Mouse (Mus musculus) kidney, postnatal 0 days (tissue): ENCODE measurements around the gene Ptprg. TPM values are rescaled to one million over a fixed set of nuclear protein-coding genes. Genes with fewer than 3 reads are reported as not detected.

Experiments
- ATAC-seq: fragments of 200-750 bp; cut with Nextera tagmentation; replicated peaks from 2 replicates; pipeline ENCODE4 v1.8.0; 2017; ENCODE audit warnings: low read depth, moderate number of reproducible peaks, moderate TSS enrichment, moderate library complexity; ENCODE audit not compliant: low FRiP score
- DNase-seq: peaks from one replicate; pipeline ENCODE4 v3.0.0-alpha.2; 2016; ENCODE audit warnings: low spot score
- H3K27ac ChIP-seq: fragments of 300-500 bp; sonication (generic); 2 replicates; pipeline ENCODE4 v1.5.1; 2014; ENCODE audit warnings: mild to moderate bottlenecking
- H3K27me3 ChIP-seq: fragments of 300-500 bp; sonication (generic); 2 replicates; pipeline ENCODE4 v1.6.1; 2014; ENCODE audit warnings: low read length, mixed read lengths; ENCODE audit not compliant: insufficient read depth
- H3K36me3 ChIP-seq: fragments of 300-500 bp; sonication (generic); 2 replicates; pipeline ENCODE4 v1.6.1; 2014; ENCODE audit warnings: low read length, mixed read lengths; ENCODE audit not compliant: insufficient read depth
- H3K4me1 ChIP-seq: fragments of 300-500 bp; sonication (generic); replicated peaks from 2 replicates; pipeline ENCODE4 v1.6.1; 2014; ENCODE audit warnings: antibody characterized with exemption, low read length, mixed read lengths; ENCODE audit not compliant: insufficient read depth
- H3K4me2 ChIP-seq: fragments of 300-500 bp; sonication (generic); 2 replicates; pipeline ENCODE4 v1.6.1; 2014; ENCODE audit warnings: mild to moderate bottlenecking, low read length, moderate library complexity, mixed read lengths
- H3K4me3 ChIP-seq: fragments of 300-500 bp; sonication (generic); replicated peaks from 2 replicates; pipeline ENCODE4 v1.5.1; 2014; ENCODE audit warnings: low read depth, low read length
- H3K9ac ChIP-seq: fragments of 300-500 bp; sonication (generic); 2 replicates; pipeline ENCODE4 v1.6.1; 2014; ENCODE audit warnings: low read depth, low read length
- H3K9me3 ChIP-seq: fragments of 300-500 bp; sonication (generic); replicated peaks from 2 replicates; pipeline ENCODE4 v1.6.1; 2016; ENCODE audit warnings: low read length, inconsistent platforms, mixed read lengths
- CTCF ChIP-seq: IDR thresholded peaks from 2 replicates; pipeline ENCODE4 v1.5.1; 2016; ENCODE audit warnings: antibody characterized with exemption, low read depth, mild to moderate bottlenecking, moderate library complexity
- WGBS: fragments of 180-500 bp; shearing (Covaris S2); extraction: QIAGEN DNeasy Blood & Tissue Kit; methylation state at CpG from one replicate; pipeline ENCODE4 v1.1.7; 2014; 5-methylcytosine and 5-hydroxymethylcytosine counted together
- polyA plus RNA-seq: library from polyadenylated mRNA; unstranded; fragments of >200 nt; fragmentation: Nextera tagmentation; extraction: Ambion mirVana; gene quantifications from 2 replicates; pipeline ENCODE4 v1.2.1, GENCODE M21; 2015

Ptprg gene
- polyA plus RNA-seq, 1 experiment from 2014 or later: 23.5 TPM

DNA sequence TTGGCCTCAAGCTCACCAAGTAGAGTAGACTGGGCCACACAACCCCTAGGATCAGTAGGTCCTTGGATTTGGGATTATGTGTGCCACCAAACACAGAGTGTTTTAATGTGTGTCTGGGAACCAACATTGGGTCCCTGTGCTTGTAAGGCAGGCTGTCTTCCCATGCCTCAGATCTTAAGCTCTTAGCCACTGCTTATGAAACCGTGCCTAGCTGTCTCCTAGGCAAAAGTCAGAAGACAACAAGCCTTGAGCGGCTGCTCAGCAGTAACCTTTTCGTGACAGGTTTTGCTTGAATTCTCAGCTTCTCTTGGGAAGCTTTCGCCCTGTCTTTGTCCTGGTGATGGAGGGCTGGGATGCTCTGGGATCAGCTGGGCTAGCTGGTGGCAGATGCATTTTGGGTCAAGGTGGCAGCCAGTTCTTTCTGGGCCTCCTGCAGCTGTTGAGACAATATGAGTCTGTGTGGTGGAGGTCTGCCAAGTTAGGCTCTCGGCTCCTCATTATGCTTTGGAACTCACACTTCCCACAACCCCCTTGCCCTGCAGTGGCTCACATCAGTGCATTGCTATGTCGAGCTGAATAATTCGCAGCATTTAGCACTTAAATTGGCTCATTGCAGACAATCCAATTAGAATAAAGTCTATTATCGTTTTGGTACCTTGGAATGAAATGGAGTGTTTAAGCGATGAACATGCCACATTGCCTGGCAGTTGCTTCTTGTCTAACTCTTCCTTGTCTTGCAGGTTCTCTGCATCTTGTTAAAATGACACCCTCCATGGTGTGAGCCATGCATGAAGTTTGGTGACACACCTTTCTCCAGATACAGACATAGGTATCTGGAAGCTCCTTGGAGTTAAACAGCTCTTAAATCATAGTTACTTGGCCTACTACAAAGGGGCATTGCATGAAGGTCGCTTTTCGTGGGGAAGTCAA, 321.9 kb downstream of the Ptprg start:
- H3K36me3 ChIP-seq: no peaks in the 10 kb centered on the region
- WGBS: 83% methylated on average over 11 of the region's 11 CpGs
- H3K4me2 ChIP-seq: no peak overlapping the region
- 0 out of 2 replicates have a peak, but pooled peaks cover 4% of the 10 kb centered on the region for H3K4me1 ChIP-seq
- no peak overlapping the region for H3K9ac ChIP-seq
- no peak overlapping the region for H3K4me3 ChIP-seq
- no peaks in the 10 kb centered on the region for H3K27me3 ChIP-seq
- no peak for ATAC-seq
- no peaks in the 10 kb centered on the region for H3K9me3 ChIP-seq
- no peak overlapping the region for H3K27ac ChIP-seq
- no peak for DNase-seq
- no peak for TF ChIP-seq CTCF

DNA sequence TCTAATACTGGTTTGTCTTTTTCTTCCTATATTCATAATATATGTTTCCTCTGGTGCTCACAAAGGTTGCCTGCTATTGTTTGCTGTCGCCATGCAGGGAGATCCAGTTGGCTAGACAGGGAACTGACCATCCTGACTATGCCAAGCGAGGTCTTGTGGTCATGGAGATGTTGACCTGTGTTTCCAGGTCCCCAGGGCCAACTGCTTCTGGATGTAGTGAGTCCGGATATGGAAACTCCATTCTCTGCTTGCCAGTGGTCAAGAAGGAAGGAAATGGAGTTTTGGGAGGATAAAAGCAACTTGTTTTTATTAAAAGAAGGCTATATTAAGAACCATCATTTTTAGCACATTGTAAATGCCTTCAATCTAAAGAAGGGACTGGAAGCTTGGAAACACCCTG, 327.8 kb downstream of the Ptprg start:
- WGBS: 51% methylated on average over 3 of the region's 3 CpGs
- ATAC-seq (no peak), DNase-seq (peak; percentile 49)
- Histone ChIP-seq H3K9me3 (no peaks in the 10 kb centered on the region), H3K27me3 (no peaks in the 10 kb centered on the region), H3K4me1 (peaks cover 25% of the 10 kb centered on the region), H3K27ac (0 out of 2 replicates have a peak overlapping the region, but pooled peaks have one; percentile 27), H3K36me3 (no peaks in the 10 kb centered on the region), H3K4me2 (no peak overlapping the region), H3K4me3 (no peak overlapping the region), H3K9ac (no peak overlapping the region)
- no peak for TF ChIP-seq CTCF

DNA sequence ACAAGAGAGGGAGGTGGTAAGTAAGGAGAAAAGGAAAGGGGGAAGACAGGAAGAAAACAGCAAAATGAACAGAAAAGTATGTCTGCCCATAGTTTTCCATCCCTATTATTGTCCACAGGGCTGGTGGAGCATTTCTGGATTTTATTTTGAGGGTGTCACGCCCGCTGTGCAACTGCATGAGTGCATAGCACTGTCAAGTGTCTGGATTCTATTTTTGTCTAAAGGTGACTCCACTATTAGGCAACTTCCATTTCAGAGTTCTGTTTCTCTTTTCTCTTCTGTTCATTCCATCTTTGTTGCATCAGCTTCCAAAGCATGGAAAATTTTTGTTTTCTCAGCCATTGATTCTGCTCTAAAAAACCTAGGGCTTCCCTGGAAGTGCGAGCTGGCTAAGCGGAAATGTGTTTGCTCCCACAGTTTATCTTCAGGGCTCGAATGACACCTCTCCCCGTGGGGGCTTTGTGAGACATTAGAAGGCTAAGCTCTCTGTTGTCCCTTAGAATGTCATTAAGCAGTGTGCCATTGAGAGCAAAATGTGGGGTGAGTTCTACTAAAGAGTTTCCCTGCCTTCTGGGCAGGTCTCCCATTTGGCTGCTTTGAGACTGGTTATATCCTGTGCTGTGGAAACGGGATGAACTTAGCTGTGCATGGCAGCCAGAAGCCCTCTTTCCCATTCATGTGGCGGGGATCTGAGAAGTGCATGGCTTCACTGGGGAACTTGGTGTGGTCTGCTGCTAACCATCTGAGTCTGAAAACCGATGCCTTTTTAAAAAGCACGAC, 330.0 kb downstream of the Ptprg start:
- Histone ChIP-seq H3K4me2 (no peak overlapping the region), H3K9me3 (no peaks in the 10 kb centered on the region), H3K4me1 (peaks cover 25% of the 10 kb centered on the region), H3K36me3 (no peaks in the 10 kb centered on the region), H3K27ac (peak overlapping the region; percentile 56), H3K4me3 (no peak overlapping the region), H3K27me3 (no peaks in the 10 kb centered on the region), H3K9ac (no peak overlapping the region)
- no peak for TF ChIP-seq CTCF
- WGBS: 26% methylated on average over 10 of the region's 10 CpGs
- DNase-seq (no peak), ATAC-seq (no peak)

DNA sequence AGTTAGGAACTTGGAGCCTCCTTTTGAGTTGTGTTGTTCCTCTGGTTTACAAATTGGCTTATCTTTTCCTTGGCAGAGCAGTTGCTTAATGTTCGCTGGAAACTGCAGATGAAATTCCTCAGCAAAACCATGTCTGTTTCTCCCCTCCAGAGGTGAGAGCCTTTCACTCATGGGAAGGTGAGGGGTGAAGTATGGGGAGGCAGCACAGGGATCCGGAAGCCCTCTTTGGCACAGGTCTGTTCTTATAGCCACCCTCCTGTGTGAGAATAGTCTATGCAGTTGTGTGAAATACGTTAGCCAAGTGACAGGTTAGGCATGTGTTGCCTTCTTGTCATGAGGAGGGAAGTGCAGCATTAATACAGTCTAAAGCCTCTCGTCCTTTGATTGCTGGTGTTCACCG, 330.7 kb downstream of the Ptprg start:
- TF ChIP-seq CTCF: no peak
- no peak overlapping the region for H3K4me3 ChIP-seq
- 50% methylated on average over 5 of the region's 5 CpGs for WGBS
- H3K9ac ChIP-seq: no peak overlapping the region
- H3K4me2 ChIP-seq: no peak overlapping the region
- peak overlapping the region; percentile 56; the same call in 1 of the 2 replicates for H3K27ac ChIP-seq
- H3K9me3 ChIP-seq: no peaks in the 10 kb centered on the region
- H3K36me3 ChIP-seq: no peaks in the 10 kb centered on the region
- peaks cover 25% of the 10 kb centered on the region for H3K4me1 ChIP-seq
- DNase-seq (no peak), ATAC-seq (no peak)
- no peaks in the 10 kb centered on the region for H3K27me3 ChIP-seq

DNA sequence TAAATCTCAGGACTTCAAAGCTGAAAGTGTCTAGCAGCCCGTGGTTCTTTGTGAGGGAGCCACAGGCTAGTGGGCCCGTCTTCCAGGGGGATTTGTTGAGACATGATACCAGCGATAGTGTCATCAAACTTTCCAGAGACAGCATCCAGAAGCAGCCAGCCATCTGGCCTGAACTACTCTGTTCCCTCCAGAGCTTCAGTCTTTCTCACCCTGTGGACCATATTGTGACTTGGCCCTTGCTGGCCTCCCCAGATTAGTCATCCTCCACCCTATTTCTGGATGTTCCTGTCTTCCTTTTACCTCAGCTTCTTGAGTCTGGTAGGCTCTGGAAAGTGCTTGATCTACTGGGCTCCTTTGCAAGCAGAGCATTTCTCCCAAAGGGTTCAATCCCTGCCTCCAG, 333.1 kb downstream of the Ptprg start:
- Histone ChIP-seq H3K4me1 (peaks cover 18% of the 10 kb centered on the region), H3K27ac (no peak overlapping the region), H3K4me2 (no peak overlapping the region), H3K4me3 (no peak overlapping the region), H3K27me3 (no peaks in the 10 kb centered on the region), H3K9me3 (no peaks in the 10 kb centered on the region), H3K9ac (no peak overlapping the region), H3K36me3 (no peaks in the 10 kb centered on the region)
- DNase-seq: no peak
- no peak for TF ChIP-seq CTCF
- ATAC-seq: no peak
- 33% methylated on average over 3 of the region's 3 CpGs for WGBS

DNA sequence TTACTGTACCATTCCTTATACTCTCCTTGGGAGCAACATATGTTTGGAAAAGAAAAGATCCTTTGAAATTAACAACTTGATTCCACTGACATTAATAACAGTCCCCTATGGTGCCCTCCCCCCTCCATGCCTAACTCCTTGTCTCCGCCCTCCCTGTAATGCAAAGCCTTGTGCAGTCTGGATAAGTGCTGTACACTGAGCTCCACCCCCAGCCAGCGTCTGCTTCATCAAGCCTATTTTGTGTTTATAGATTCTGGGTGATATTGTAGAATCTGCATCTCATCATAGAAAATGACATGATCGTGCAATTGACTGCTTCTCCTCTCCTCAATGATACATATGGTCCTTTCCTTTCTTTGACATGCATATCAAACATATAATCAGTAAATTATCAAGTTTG, 337.6 kb downstream of the Ptprg start:
- Histone ChIP-seq H3K36me3 (no peaks in the 10 kb centered on the region), H3K9me3 (no peaks in the 10 kb centered on the region), H3K4me1 (0 out of 2 replicates have a peak, but pooled peaks cover 3% of the 10 kb centered on the region), H3K9ac (no peak overlapping the region), H3K27me3 (no peaks in the 10 kb centered on the region), H3K4me2 (no peak overlapping the region), H3K4me3 (no peak overlapping the region), H3K27ac (no peak overlapping the region)
- DNase-seq: no peak
- no peak for TF ChIP-seq CTCF
- 80% methylated on average over 3 of the region's 3 CpGs for WGBS
- no peak for ATAC-seq
